Mouse (Mus musculus) spleen, adult 12 weeks (tissue): ENCODE results near the gene B4galnt1.

Experiments
- DNase-seq: peaks from one replicate; pipeline ENCODE4 v3.0.0; 2022; ENCODE audit warnings: low spot score

B4galnt1 gene

DNA sequence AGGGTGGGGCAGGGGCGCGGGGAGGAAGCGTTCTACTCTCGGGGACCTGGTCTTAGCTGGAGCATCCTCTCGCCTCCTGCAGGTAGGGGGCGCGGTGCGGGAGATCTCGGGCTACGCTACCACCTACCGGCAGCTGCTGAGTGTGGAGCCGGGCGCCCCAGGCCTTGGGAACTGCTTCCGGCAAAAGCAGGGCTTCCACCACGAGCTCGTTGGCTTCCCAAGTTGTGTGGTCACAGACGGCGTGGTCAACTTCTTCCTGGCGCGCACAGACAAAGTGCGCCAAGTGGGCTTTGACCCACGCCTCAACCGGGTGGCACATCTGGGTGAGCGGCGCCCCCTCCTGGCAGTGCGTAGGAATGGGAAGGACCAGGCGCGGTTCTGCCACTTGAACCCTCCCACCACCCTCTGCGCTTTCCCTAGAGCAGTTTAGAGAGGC, 5.8 kb downstream of the B4galnt1 start:
- peak; percentile 78 for DNase-seq

DNA sequence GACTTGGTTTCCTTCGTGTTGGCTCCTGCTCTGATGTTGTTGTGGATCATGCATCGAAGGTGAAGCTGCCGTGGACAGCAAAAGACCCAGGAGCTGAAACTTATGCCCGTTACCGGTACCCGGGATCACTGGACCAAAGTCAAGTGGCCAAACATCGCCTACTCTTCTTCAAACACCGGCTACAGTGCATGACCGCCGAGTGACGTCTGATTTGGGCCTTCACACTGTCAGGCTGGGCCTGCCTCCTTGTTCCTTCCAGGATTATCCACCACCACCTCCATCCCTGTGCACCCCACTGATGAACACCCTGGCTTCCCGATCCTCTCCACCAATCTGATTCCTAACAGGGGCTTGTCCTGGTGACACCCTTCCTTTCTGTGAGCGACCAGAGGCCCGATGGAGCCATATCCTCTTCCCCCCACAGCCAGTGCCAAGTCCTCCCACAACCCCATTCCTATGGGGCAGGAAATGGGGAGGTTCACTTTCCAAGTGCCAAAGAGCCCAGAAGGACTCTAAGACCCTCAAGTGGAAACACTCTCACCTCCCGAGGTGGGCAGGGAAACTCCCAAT, 6.7 kb downstream of the B4galnt1 start:
- no peak for DNase-seq

DNA sequence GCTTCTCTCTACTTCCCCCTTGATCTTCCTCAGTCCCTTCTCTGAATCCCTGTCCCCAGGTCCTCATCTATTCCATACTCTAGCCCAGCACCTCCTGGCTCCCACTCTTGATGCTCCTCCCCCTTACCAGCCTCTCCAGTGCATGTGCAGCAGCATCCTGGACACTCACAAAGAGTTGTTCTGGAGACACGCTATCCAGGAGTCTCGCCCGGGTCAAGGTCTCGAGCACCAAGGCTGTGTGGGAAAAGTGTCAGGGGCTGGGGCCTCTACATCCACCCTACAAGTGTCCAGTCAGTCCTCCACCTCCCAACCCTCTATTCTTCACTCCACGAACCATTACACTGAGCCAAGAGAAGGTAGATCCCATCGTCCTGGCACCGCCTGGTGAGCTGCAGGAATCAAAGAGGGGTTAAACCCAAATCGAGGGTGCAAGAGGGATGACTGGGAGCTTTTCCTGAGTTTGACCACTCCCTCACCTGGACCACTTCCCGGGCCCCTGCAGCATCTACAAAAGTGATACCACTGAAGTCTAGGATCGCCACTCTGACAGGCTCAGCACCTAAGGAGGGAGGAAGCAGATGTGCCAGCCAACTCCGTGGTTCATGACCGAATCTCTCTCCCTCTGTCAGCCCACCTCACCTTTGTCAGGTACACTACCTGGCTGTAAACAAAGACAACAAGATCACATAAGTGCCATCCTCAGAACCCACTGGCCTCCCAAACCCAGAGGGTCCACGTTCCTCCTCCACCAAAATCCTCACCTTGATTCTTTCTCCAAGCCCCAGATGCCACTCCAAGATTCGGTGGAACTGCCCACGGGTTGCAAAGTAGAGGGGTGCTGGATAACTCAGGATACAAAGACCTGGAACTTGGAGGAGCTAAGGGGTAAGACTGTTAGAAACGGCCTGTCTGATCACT, 8.4 kb downstream of the B4galnt1 start:
- DNase-seq: no peak

DNA sequence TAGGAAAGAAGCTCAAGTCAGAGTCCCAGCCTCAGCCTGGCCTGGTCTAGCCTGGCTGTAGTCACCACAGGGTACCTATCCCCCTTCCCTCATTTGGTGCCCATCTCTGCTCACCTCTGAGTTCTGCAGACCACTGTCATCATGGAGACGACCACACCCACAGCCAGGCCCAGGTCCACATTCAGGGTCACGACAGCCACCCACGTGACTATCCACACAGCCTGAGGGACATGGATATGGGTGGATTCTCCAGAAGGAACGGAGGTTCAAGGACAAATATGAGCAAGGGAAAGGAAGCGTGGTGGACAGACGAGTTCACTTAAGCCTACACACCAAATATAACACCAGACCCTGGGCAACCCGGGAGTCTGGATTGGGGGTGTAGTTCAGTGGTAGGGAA, 9.1 kb downstream of the B4galnt1 start:
- no peak for DNase-seq

DNA sequence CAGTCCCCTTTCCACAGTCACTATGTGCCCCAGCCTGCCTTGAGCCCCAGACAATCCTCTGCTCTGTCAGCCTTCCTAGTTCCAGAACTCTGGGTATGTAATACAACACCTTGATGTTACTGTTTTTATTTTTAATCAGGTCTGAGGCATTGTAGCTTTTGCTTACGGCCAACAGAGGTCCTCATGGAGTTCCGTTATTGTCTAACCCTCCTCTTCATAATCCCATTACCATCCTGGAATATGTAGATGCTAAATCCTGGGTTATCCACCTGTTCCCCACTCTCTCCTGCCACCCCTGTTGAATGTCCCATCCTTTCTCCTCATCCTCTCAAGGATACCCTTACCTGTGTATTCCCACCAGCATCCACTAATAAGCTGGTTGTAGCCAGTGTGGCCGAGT, 11.2 kb downstream of the B4galnt1 start:
- DNase-seq: no peak

DNA sequence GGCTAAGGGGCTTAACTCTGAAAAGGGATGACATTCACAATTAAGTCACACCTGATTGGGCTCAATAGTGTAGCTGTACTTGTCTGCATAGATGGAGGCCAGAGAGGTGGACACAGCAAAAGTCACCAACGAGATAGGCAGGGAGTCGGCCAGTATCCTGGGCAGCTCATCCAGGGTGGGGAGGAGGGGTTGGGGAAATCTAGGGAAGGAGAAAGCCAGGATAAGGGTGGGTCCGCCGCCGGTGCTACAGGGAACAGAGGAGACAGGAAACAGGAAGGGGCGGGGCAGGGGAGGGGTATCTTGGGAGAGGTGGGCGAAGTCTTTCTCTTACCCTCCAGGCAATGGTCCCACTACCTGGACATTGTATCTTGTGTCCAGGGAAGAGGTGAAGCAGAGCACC, 11.7 kb downstream of the B4galnt1 start:
- no peak for DNase-seq

DNA sequence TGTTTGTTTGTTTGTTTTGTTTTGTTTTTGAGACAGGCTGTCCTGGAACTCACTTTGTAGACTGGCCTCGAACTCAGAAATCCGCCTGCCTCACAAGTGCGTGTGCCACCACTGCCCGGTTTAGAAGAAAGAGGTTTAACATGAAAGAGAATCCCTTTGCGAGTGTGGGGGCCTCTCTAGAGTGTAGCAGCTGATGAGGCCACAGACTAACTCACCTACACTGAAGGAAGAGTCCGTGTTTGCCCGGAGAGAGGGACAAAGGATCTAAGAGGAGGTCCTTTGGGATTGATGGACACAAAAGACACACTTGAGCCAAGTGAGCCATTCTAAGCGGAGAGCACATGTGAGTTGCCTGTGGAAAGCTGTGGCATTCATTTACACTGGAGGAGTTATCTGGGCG, 12.2 kb downstream of the B4galnt1 start:
- no peak for DNase-seq

DNA sequence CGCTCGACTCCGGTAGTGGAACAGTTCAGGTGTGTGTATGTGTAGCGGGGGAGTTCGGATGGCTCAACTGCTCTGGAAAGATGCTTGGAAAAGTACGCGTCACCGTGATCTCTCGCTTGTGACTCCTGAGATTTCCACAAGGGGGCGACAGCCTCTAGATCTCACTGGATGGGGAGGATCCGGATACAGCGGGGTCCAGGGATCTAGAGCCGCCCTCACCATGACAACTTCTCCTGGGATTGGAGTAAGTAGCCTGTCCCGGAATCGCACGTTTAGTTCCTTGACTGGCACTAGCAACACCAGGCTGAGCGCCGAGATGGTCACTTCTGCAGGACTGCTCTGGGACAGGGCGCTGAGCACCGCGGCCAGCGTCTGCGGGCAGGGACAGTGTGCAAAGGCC, 12.7 kb downstream of the B4galnt1 start:
- DNase-seq: peak; percentile 66

DNA sequence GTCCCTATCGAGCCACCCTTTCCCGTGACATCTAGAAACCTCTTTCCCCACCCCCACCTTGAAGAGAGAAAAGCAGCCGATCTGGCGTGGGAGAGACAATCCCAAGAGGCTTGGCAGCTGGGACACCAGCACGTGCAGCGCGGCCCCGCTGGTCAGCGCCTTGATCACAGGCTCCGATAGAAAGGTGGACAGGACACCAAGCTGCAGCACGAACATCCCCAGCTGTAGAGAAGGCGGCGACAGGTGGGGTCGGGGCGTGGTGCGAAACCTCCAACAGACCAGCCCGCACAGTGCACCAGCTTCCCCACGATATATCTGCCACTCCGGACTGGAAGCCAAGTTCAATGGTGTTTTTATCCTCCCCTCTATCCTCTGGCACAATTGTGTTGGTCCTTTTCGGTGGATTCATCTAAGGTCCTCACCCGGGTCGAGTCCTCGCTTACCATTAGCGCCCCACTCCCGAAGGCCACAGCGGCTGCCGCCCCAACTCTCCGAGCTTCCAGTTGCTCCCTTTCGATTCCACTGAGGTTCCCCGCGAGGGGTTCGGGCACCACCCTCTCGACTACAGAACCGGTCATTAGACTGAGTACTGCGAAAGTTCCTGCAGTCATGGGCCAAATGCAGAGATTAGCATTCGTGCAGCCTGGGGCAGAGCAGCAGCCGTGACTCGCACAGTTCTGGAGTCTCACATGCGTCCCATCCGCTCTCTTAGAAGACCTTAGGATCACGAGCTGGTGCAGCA, 13.4 kb downstream of the B4galnt1 start:
- no peak for DNase-seq

DNA sequence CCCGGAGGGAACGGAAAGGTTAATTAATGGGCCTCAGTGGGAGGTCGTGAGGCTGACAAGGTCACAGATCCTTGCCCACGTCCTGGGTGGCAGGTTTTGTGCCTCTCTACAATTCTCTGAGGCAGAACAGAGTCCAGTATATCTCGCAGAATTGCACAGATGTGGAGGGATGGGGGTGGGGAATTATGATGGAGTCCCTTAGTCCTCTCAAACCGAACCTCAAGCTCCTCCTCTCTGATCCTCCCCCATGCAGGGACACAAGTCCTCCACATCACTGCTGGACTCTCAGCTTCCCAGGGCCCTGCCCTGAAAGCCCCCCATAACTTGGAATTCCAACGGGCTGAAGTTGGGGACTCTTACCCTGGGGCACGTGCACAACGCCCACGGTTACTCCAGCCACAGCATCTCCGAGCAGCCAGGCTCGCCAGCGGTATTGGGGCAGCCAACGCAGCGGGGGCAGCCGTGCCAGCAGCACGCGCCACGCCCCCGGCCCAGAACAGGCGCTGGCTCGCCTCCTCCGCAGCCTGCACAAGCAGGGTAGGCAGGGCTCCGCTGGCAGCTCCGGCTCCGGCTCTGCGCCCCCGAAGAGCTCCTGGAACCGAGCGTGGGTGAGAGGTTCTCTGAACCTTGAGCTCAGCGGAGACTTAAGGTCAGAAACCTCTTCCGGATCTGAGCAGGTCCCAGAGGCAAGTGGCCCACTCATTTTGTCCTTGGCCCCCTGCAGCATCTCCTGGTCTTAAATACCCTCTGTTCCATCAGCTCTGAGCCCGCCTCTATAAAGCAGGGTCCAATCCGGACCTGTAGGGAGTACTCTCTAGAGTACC, 15.1 kb downstream of the B4galnt1 start, which contains the start of gene Slc26a10:
Gene Slc26a10 (minus strand): TSS at position 775 of the 824 bp plus-strand sequence.
- no peak for DNase-seq

DNA sequence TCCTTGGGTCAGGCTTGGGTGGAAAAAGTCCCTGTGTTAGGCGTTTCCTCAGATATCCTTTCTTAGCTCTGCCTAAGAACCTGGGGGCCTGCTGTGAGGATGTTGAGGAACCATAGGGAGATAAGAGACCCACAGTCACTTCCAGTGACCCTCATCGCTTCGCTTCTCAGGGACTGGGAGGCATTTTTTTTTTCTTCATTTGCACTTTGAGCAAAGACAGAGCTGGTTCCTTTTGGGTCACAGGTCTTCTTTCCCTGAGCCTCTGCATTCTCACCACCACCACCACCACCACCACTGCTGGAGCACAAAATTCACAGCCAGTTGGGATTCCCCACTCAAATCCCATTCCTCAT, 15.6 kb downstream of the B4galnt1 start:
- no peak for DNase-seq

DNA sequence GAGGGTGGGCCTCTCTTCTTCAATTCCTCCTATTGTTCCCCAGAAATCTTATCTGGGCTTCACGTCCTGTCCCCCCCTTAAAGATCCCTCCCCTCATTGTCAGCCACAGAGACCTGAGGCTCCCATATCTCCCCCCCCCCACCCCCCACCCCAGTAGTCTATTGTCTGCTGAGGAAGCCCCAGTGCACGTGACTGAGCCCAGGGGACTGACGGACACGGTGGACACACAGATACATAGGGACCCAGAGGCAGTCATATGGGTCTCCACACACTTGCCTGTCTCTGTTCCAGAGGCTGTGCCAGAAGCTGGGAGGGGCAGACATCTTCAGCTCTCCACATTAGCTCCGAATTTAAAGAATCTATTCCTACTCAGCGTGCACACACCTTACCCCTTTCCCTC, 16.5 kb downstream of the B4galnt1 start:
- DNase-seq: no peak

DNA sequence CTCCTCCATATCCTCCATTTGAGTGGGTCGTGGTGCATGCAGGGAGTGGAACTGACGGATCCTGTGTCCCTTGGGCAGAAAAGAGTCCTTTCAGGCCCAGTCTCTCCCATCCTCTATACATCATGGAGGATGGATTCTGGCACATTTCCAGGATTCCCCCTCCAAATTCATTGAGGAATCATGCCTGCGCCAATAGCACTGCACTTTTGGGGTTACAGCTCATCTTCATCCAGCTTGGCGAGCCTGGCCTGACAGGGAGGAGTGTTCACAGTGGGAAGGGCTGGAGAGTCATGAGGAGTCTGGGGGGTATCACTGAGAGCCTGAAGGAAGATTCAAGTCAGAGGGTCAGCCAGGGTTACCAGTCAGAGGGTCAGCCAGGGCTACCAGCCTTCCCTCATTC, 17.6 kb downstream of the B4galnt1 start:
- DNase-seq: no peak

DNA sequence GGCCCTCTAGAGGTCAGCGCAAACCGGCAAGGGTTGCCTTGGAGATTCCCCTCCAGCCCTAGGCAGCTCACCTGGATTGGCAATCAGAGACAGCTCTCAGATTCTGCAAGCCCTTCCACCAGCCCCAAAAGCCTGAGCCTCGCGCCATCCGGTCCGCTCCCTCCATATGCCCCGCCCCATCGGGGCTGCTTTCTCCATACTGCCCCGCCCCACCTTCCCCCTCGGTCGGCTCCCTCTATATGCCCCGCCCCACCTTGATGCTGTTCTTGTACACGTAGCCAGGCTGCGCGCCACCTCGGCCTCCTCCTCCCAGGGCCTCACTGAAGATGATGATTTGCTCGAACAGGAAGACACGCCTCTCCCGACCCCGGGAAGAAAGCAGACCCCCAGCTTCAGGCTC, 18.7 kb downstream of the B4galnt1 start:
- DNase-seq: no peak

DNA sequence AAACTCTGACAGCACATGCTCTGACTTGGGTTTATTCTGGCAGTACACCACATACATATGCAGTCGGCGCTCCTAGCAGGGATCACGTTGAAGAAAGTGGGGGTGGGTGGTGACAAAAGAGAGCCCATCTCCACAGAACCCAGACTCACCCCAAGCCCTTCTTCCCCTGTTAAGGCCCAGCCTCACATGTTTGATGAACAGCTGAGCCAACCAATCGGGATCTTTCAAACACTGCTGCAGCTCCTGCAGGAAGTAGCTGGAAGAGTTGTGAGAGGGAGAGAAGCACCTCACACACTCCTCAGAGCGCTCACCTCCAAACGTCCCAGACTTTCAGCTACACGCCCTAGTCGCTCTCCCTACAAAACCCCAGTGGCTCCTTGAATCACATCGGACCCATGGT, 20.1 kb downstream of the B4galnt1 start:
- no peak for DNase-seq

DNA sequence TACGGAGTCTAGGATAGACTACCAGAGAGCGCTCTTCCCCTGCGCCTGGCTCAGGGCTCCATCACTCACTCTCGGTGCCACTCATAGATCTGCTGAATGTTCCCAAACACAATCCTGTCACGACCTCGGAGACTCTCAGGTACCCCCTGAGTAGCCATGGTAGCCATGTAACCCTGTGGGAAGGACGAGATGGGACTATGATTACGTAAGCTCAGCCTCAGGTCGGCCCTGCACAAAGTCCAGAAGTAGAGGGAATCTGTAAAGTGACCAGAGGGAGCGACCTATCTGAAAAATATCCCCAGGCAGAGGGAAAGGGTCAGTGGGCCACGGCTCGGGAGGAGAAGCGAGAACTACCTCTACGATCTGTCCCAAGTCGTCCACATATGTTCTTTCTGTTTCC, 20.5 kb downstream of the B4galnt1 start:
- DNase-seq: no peak

DNA sequence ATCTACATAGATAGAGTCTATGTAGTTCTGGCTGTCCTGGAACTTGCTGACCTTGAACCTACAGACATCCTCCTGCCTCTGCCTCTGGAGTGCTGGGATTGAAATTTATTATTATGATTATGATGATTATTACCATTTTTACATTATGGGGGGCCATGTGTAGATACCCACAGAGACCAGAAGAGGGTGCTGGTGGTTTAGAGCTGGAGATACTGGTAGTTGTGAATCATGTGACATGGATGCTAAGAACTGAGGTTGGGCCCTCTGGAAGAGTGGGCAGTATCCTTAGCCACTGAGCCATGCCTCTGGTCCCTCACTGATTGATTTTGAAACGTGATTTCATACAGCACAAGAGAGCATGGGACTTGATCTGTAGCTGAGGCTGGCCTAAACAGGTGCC, 21.4 kb downstream of the B4galnt1 start:
- DNase-seq: no peak

DNA sequence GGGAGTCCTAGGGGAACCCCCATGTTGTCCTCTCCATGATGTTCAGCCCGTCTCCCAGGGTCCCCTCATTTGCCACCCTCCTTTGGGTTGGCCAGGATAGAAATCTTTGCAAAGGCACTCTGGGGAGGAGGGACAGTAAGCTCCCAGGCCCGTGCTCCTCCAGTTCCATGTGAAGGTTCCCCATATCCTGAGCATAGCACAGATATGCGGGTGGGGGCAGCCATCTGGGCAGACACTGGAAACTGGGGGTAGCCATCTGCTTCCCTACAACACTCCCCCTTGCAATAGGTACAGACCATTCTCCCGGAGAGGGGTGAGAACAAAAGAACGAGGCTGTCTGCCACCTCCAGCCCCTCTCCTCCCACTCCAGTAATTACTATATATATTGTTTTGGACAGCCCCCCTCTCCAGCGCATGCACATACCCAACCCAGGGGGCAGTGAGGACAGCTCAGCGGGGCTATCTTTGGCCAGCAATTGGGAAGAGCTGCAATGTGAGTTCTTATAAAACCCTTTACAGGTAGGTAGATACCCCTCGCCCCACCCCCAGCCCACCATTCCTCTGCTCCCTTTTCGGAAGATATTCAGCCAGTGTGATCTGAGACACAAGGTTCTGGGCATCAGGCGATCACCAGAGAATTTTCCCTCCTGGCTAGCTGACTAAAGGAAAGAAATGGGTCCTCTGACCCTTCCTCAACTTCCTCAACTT, 22.5 kb downstream of the B4galnt1 start:
- no peak for DNase-seq

DNA sequence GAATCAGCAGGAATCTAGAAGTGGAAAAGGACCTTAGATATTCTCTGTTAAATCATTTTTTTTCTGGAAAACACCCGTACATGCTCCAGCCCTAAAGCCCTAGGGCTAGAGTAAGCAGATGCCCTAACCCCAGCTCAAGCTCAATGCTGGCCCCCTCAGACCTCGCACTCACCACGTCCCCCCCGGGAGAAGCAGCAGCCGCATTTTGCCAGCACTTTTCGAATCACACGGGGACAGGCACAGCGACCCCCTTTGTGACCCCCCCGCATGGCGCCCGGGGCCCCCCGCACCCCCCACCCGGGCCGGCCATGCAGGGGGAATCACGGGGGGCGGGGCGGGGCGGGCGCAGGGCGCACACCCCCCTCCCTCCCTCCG, 23.0 kb downstream of the B4galnt1 start:
- no peak for DNase-seq

DNA sequence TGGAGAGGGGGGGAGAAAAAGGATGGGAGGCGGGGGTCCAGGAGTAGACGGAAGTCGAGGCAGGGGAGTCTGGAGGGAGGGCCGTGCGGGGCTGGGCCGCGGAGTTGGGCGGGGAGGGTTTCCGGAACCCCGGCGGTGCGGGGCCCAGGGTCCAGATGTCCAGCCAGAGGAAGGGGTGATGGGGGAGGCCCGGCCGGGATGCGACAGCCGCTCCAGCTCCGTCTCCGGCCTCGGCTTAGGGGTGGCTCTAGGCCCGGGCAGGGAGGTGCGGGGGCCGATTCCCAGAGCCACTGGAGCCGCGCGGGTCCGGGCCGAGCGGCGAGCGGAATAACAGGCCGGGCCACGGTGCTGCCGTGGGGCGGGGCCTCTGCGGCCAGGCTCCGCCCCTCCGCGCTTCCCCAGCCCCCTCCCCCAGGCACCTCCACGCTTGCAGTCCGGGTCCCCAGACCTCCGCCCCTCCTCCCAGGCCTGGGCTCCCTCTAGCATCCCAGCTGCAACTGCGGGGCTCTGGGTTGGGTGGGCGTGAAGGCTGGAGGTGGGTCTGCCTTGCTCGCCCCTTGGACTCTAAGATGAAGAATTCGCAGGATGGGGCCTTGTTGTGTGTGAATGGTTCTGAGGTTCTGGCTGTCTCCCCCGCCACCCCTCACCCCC, 23.6 kb downstream of the B4galnt1 start:
- no peak for DNase-seq

DNA sequence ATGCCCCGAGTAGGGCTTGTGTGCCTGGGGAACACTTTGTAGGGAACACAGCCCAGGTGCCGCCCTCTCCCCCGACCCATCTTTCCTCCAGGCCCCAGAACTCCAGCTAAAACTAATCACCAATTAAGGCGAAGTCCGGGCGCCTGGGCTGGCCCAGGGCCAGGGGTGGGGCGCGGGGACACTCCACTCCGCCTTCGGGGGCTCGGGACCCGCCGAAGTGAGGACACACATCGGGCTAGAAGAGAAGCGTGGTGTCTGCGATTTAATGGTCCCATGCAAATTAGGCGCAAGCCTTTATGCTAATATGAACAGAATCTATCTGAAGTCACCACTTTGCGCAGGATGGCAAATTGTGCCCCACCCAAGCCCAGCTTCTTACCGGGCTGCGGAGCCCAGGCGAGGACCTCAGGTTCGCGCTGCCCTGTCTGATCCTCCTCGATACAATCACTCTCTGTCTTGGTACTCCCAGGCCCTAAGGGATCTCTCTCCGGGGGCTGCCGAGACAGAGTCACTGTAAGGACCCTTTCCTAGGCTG, 24.2 kb downstream of the B4galnt1 start:
- peak; percentile 54 for DNase-seq
